9 mouse cellular contexts compared by ENCODE assay signal in genomic region chr13:103806210-103806851, GRCm38 (mm10). TPM values are rescaled to one million over a fixed set of nuclear protein-coding genes. Genes with fewer than 3 reads are reported as not detected.
DNase-seq lines count a peak whose midpoint lies in the region; ATAC-seq and TF ChIP-seq lines count a peak whose summit lies in the region.
"Had no signal": no experiment of that assay in that cellular context is flagged by ENCODE, and none has a peak within 500 bp of the region (broad histone marks: within the 10 kb centered on the region; RNA-seq: fewer than 3 reads in every experiment).

No protein-coding gene starts in this region.

- DNase-seq in heart, postnatal 10 days = peak; percentile 16 to 32
- peak; percentile 28 to 32 for DNase-seq in left cerebral cortex, adult 2 months (ENCODE audit: extremely low spot score in 1 of 2, low spot score in 2 of 2)
- peak; percentile 53 to 81 for DNase-seq in right cerebral cortex, postnatal 36 days (ENCODE audit: low spot score in 2 of 2)
- no peak for DNase-seq in limb, embryonic 10.5 days (ENCODE audit: low spot score)
- DNase-seq in embryo, embryonic 9.5 days (ENCODE audit: extremely low spot score) = no peak
- no peak for DNase-seq in adrenal gland, postnatal 4 days (ENCODE audit: low spot score in 2 of 2)

- no peak overlapping the region for H3K4me2 ChIP-seq in heart, embryonic 12.5 days
- H3K4me2 ChIP-seq: limb, embryonic 12.5 days had no signal

- no peaks in the 10 kb centered on the region for H3K27me3 ChIP-seq in heart, embryonic 12.5 days (replicated peaks)
- H3K27me3 ChIP-seq in limb, embryonic 10.5 days (ENCODE audit: low read depth, poor library complexity, severe bottlenecking) = no peaks in the 10 kb centered on the region
- H3K27me3 ChIP-seq: limb, embryonic 12.5 days had no signal

- H3K9ac ChIP-seq in heart, embryonic 12.5 days = no peak overlapping the region
- H3K9ac ChIP-seq: limb, embryonic 12.5 days had no signal

- no peak overlapping the region for H3K27ac ChIP-seq in heart, embryonic 12.5 days (ENCODE audit: poor library complexity, severe bottlenecking)
- no peak overlapping the region for H3K27ac ChIP-seq in left cerebral cortex, adult 2 months
- H3K27ac ChIP-seq in limb, embryonic 10.5 days = no peak overlapping the region
- H3K27ac ChIP-seq: limb, embryonic 12.5 days had no signal

- WGBS in heart, embryonic 12.5 days = 39% methylated on average over 6 of the region's 6 CpGs
- 54% methylated on average over 6 of the region's 6 CpGs for WGBS in limb, embryonic 10.5 days

- no peak for TF ChIP-seq CTCF in left cerebral cortex, adult 2 months (IDR thresholded peaks at IDR 0.05)

- H3K36me3 ChIP-seq in heart, embryonic 12.5 days = no peaks in the 10 kb centered on the region
- no peaks in the 10 kb centered on the region for H3K36me3 ChIP-seq in limb, embryonic 10.5 days
- H3K36me3 ChIP-seq: limb, embryonic 12.5 days had no signal

- no peak; the same call in 1 of the 2 replicates for ATAC-seq in heart, embryonic 12.5 days (ENCODE audit: insufficient number of reproducible peaks, low FRiP score)
- ATAC-seq in frontal cortex, adult (ENCODE audit: low TSS enrichment) = peak; percentile 98

- H3K4me3 ChIP-seq in heart, embryonic 12.5 days = no peak overlapping the region
- no peak overlapping the region for H3K4me3 ChIP-seq in left cerebral cortex, adult 2 months
- H3K4me3 ChIP-seq in limb, embryonic 10.5 days = no peak overlapping the region
- H3K4me3 ChIP-seq: limb, embryonic 12.5 days had no signal

- peaks cover 12% of the 10 kb centered on the region; the same call in 1 of the 2 replicates for H3K4me1 ChIP-seq in heart, embryonic 12.5 days (replicated peaks)
- H3K4me1 ChIP-seq in limb, embryonic 10.5 days = no peaks in the 10 kb centered on the region

- intact Hi-C loops in heart, postnatal 10 days (cut with DNase I) = no loop called here
- intact Hi-C loops in left cerebral cortex, adult 2 months (cut with DNase I) = no loop called here

- H3K9me3 ChIP-seq in heart, embryonic 12.5 days (replicated peaks) = no peaks in the 10 kb centered on the region
- no peaks in the 10 kb centered on the region for H3K9me3 ChIP-seq in limb, embryonic 10.5 days (replicated peaks)
- H3K9me3 ChIP-seq: limb, embryonic 12.5 days had no signal

RNA-seq across cellular contexts. Expression of gene Srek1, which starts 31.9 kb away (rescaled TPM):
- 10 to 100 TPM; 34.1 to 34.2 TPM for total RNA-seq in heart, postnatal 10 days (2021)
- polyA plus RNA-seq in heart, embryonic 12.5 days (2016; fragmentation: Nextera tagmentation; extraction: Ambion mirVana) = 63.6 and 66.7 TPM in 2 replicates
- total RNA-seq in left cerebral cortex, adult 2 months (2021) = 10 to 100 TPM; 74.8 to 80.2 TPM
- polyA plus RNA-seq in limb, embryonic 10.5 days (2016; fragmentation: Nextera tagmentation; extraction: Ambion mirVana) = 84.4 and 91.3 TPM in 2 replicates
- total RNA-seq in adrenal gland, postnatal 4 days (2021) = 10 to 100 TPM; 88.8 to 95.9 TPM

Comparison
In these comparisons a context has a peak if more than half of its experiments do, and no peak if none do; other contexts are left out.
1. DNase-seq: peak in heart, postnatal 10 days (2 of 2), left cerebral cortex, adult 2 months (2 of 2) and right cerebral cortex, postnatal 36 days (2 of 2); none in limb, embryonic 10.5 days (single experiment), embryo, embryonic 9.5 days (single experiment) and adrenal gland, postnatal 4 days (0 of 2).